Mouse (Mus musculus) heart, postnatal 0 days (tissue): Measurements from ENCODE around the gene Thbs1. TPM values are rescaled to one million over a fixed set of nuclear protein-coding genes. Genes with fewer than 3 reads are reported as not detected.

Source experiments
- ATAC-seq: fragments of 200-750 bp; cut with Nextera tagmentation; 2 replicates; pipeline ENCODE4 v1.8.0; 2017; ENCODE audit warnings: low read depth, moderate number of reproducible peaks, moderate library complexity; ENCODE audit not compliant: insufficient read depth
- DNase-seq: peaks from one replicate; pipeline ENCODE4 v3.0.0-alpha.2; 2016; ENCODE audit warnings: low spot score
- H3K27ac ChIP-seq: fragments of 300-500 bp; sonication (generic); 2 replicates; pipeline ENCODE4 v1.5.1; 2014; ENCODE audit warnings: low read depth, mild to moderate bottlenecking
- H3K27me3 ChIP-seq: fragments of 300-500 bp; sonication (generic); 2 replicates; pipeline ENCODE4 v1.6.1; 2014; ENCODE audit warnings: low read length, mixed read lengths; ENCODE audit not compliant: control insufficient read depth, insufficient read depth
- H3K36me3 ChIP-seq: fragments of 300-500 bp; sonication (generic); replicated peaks from 2 replicates; pipeline ENCODE4 v1.6.1; 2014; ENCODE audit warnings: low read length, mixed read lengths; ENCODE audit not compliant: control insufficient read depth, insufficient read depth
- H3K4me1 ChIP-seq: fragments of 300-500 bp; sonication (generic); 2 replicates; pipeline ENCODE4 v1.6.1; 2014; ENCODE audit warnings: antibody characterized with exemption; ENCODE audit not compliant: control insufficient read depth, insufficient read depth
- H3K4me2 ChIP-seq: fragments of 300-500 bp; sonication (generic); 2 replicates; pipeline ENCODE4 v1.6.1; 2014; ENCODE audit warnings: low read depth, mild to moderate bottlenecking, low read length, moderate library complexity
- H3K4me3 ChIP-seq: fragments of 300-500 bp; sonication (generic); 2 replicates; pipeline ENCODE4 v1.5.1; 2014; ENCODE audit warnings: low read depth, low read length
- H3K9ac ChIP-seq: fragments of 300-500 bp; sonication (generic); replicated peaks from 2 replicates; pipeline ENCODE4 v1.6.1; 2014; ENCODE audit warnings: low read depth, low read length, mixed read lengths
- H3K9me3 ChIP-seq: fragments of 300-500 bp; sonication (generic); replicated peaks from 2 replicates; pipeline ENCODE4 v1.6.1; 2016; ENCODE audit warnings: low read length; ENCODE audit not compliant: control insufficient read depth
- CTCF ChIP-seq: IDR thresholded peaks from 2 replicates; pipeline ENCODE4 v1.5.1; 2016; ENCODE audit warnings: antibody characterized with exemption, control low read depth, low read depth
- EP300 ChIP-seq: IDR thresholded peaks from 2 replicates; pipeline ENCODE4 v1.6.1; 2016; ENCODE audit warnings: antibody characterized with exemption, low read depth
- WGBS: fragments of 180-500 bp; shearing (Covaris S2); extraction: QIAGEN DNeasy Blood & Tissue Kit; methylation state at CpG from one replicate; pipeline ENCODE4 v1.1.7; 2014; 5-methylcytosine and 5-hydroxymethylcytosine counted together
- polyA plus RNA-seq: library from polyadenylated mRNA; unstranded; fragments of >200 nt; fragmentation: Nextera tagmentation; extraction: Ambion mirVana; gene quantifications from 2 replicates; pipeline ENCODE4 v1.2.1, GENCODE M21; 2015
- total RNA-seq: library from RNA; depleted of rRNA; stranded (reverse); fragments of >200 nt; gene quantifications from 2 replicates; pipeline ENCODE4 v1.2.3, GENCODE M21; 2014; ENCODE audit warnings: low replicate concordance

The Thbs1 gene
- total and polyA plus RNA-seq, 2 experiments from 2014 or later: 8.0 to 62.6 TPM

DNA sequence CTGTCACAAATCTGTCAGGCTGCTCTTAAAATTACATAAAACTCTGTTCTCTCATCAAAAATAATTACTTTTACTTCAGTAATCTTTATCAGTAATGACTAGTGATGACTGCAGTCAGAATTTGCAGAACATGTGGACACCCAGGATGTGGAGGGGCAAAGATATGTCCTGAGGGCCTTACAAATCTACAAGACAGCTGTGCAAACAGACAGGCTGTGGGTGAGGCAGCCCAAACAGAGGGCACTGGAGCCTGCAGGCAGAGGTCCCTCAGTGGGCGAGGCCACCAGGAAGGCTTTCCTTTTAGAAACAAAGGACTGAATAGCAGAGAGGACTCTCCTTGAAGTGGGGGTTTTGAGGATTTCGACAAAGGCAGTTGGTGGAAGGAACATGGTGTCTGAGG, 37.6 kb upstream of the Thbs1 start:
- no peak overlapping the region for H3K4me3 ChIP-seq
- no peaks in the 10 kb centered on the region for H3K4me1 ChIP-seq
- ATAC-seq (no peak), DNase-seq (no peak)
- WGBS: 67% methylated on average over 2 of the region's 2 CpGs
- H3K9ac ChIP-seq: no peak overlapping the region
- H3K27me3 ChIP-seq: no peaks in the 10 kb centered on the region
- H3K9me3 ChIP-seq: no peaks in the 10 kb centered on the region
- H3K27ac ChIP-seq: no peak overlapping the region
- no peak for TF ChIP-seq EP300
- no peak for TF ChIP-seq CTCF
- H3K4me2 ChIP-seq: no peak overlapping the region
- no peaks in the 10 kb centered on the region for H3K36me3 ChIP-seq

DNA sequence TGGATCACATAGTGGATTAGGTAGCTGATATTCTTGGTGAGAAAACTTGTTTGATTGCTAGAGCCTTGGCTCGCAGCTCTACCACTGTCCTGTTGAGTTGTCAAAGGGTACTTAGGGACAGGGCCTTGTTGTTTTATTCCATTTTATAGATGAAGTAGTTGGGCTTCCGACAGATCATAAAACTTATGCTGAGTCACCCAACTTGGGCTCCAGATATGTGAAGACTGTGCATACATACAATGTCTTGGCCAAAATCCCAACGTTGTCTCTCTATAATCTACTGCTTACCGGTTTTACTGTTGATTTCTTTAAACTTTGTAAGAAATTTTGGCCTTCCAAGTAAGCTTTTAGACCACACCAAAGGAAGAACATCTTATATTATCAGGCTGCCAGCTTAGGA, 36.5 kb upstream of the Thbs1 start:
- TF ChIP-seq EP300 (no peak), CTCF (no peak)
- Histone ChIP-seq H3K4me1 (no peaks in the 10 kb centered on the region), H3K4me3 (no peak overlapping the region), H3K9ac (no peak overlapping the region), H3K36me3 (no peaks in the 10 kb centered on the region), H3K27me3 (no peaks in the 10 kb centered on the region), H3K27ac (no peak overlapping the region), H3K4me2 (no peak overlapping the region), H3K9me3 (no peaks in the 10 kb centered on the region)
- no peak for ATAC-seq
- DNase-seq: no peak
- WGBS: 72% methylated on average over 4 of the region's 4 CpGs

DNA sequence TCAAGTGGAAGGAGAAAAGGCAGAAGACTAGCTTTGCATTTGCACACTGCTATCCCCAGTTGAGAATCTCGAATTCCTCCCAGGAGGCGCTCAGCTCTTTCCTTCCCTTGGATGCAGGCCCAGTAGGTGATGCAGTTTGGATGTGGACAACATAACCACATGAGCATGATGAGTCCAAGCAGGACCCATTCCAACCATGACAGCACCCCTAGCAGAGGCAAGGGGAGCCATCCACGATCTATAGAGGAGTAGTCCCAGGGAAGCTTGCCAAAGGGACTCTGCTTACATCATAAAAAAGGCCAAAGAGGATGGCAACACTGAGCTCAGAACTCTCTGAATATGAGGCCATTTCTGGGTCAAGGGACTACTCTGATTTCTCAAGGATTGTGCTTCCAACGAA, 32.5 kb upstream of the Thbs1 start:
- Histone ChIP-seq H3K27me3 (no peaks in the 10 kb centered on the region), H3K9me3 (no peaks in the 10 kb centered on the region), H3K4me2 (no peak overlapping the region), H3K27ac (no peak overlapping the region), H3K36me3 (no peaks in the 10 kb centered on the region), H3K9ac (no peak overlapping the region), H3K4me3 (no peak overlapping the region), H3K4me1 (peaks cover 8% of the 10 kb centered on the region; the same call in 1 of the 2 replicates)
- DNase-seq: no peak
- 75% methylated on average over 4 of the region's 4 CpGs for WGBS
- TF ChIP-seq EP300 (no peak), CTCF (no peak)
- ATAC-seq: no peak

DNA sequence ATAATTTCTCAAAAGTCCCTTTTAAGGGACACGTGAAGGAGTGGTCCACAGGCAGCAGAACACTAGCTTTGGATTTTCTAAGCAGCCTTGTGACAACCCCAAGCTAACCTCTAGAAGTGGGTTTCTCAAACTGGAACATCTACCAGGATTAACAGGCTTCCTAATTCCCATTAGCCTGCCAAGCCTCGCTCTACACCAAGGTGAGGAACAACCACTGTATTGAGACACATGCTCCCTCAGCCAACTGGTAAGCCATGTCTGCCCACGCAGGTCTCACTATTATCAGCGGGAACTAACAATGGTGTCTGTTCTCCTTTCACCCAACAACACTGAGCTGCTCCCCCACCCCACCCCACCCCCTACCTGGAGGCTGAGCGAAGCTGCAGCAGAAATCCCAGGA, 30.1 kb upstream of the Thbs1 start:
- WGBS: 74% methylated on average over 5 of the region's 5 CpGs
- DNase-seq: no peak
- Histone ChIP-seq H3K9me3 (no peaks in the 10 kb centered on the region), H3K27me3 (no peaks in the 10 kb centered on the region), H3K36me3 (no peaks in the 10 kb centered on the region), H3K9ac (no peak overlapping the region), H3K4me3 (no peak overlapping the region), H3K4me1 (peaks cover 8% of the 10 kb centered on the region; the same call in 1 of the 2 replicates), H3K4me2 (no peak overlapping the region), H3K27ac (no peak overlapping the region)
- ATAC-seq: no peak
- no peak for TF ChIP-seq CTCF
- TF ChIP-seq EP300: no peak

DNA sequence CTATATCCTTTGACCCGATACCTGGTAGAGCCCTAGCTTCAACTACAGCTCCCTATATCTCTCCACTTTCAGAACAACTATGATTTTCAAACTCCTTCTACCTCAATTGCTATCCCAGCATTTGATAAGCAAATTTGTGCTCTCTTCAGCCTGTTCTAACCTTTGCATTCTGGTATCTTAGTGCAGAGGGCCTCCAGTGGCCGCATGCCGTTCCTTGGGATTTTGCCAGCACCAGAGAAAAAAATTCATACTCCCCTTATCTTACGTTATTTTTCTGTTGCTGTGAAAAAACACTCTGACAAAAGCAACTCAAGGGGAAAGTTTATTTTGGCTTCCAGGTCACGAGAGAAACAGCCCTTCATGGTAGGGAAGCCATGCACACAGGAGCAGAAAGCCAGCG, 28.0 kb upstream of the Thbs1 start:
- Histone ChIP-seq H3K27me3 (no peaks in the 10 kb centered on the region), H3K36me3 (no peaks in the 10 kb centered on the region), H3K27ac (no peak overlapping the region), H3K9ac (no peak overlapping the region), H3K4me2 (no peak overlapping the region), H3K9me3 (no peaks in the 10 kb centered on the region), H3K4me1 (peaks cover 8% of the 10 kb centered on the region; the same call in 1 of the 2 replicates), H3K4me3 (no peak overlapping the region)
- no peak for DNase-seq
- TF ChIP-seq EP300: no peak
- no peak for ATAC-seq
- 39% methylated on average over 6 of the region's 6 CpGs for WGBS

DNA sequence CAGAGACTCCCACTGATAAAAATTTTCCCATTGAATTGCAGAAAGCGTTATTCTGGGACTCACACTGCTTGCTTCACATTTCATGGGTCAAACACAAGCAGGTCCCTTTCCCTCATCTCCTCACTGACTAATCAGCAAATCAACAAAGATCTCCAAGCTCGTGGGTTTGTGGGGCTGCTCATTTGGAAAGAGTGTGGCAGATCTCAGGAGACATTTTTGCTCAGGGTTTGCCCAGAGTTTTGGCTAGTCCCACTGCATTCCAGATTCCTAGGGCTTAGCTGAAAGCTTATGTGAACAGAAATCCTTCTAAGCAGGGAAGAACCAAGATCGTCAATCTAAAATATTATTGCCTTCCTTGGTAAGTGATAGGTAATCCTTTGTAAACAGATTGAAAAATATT, 27.0 kb upstream of the Thbs1 start:
- Histone ChIP-seq H3K27ac (no peak overlapping the region), H3K9ac (no peak overlapping the region), H3K4me2 (no peak overlapping the region), H3K4me1 (peaks cover 8% of the 10 kb centered on the region; the same call in 1 of the 2 replicates), H3K4me3 (no peak overlapping the region), H3K9me3 (no peaks in the 10 kb centered on the region), H3K36me3 (no peaks in the 10 kb centered on the region), H3K27me3 (no peaks in the 10 kb centered on the region)
- WGBS: 66% methylated on average over 3 of the region's 3 CpGs
- ATAC-seq (no peak), DNase-seq (no peak)
- no peak for TF ChIP-seq EP300
- no peak for TF ChIP-seq CTCF
